Mouse (Mus musculus) T-helper 2 cell (primary cell): Measurements from ENCODE around the gene Add3.

Source experiments
- in situ Hi-C: fragments of 300-600 bp; cut with MboI, MseI; formaldehyde crosslinking; loops from one replicate; pipeline ENCODE4 v1.15.1; 2025; ENCODE audit warnings: high pct_unique_total_duplicates

Add3 gene

GRCm38 (mm10) chr19:53140044-53140803 lies at the start of gene Add3:
Gene Add3 (plus strand): TSS chr19:53140443.
- in situ Hi-C loops = loop anchor here (5.0 kb wide), 2 partner anchors 82 to 172 kb away; partner anchors contain the start of gene Mxi1

- in situ Hi-C loops = no loop called here
Measured at GRCm38 (mm10) chr19:53090677-53091076, 49.6 kb upstream of the Add3 start.

- in situ Hi-C loops = no loop called here
Measured at GRCm38 (mm10) chr19:53092251-53092650, 48.0 kb upstream of the Add3 start.

DNA sequence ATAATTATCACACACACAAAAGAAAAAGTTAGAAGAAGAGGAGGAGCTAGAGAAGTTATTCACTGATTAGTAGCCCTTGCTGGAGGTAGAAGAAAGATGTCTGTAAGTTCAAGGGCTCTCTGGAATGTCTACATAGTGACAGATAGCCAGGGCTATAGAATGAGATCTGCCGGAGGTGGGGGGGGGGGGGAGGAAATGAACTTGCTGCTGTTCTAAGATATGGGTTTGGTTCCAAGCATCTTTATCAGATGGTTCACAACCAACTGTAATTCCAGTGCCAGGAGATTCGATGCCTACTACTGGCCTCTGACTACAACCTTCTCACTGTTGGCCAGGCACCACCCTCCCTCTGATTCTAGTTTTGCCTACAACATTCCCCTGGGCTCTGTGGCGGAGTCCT lies 46.9 kb upstream of the Add3 start:
- in situ Hi-C loops = no loop called here

GRCm38 (mm10) chr19:53094684-53095083 lies 45.6 kb upstream of the Add3 start:
- in situ Hi-C loops = no loop called here

- in situ Hi-C loops = no loop called here
Measured at GRCm38 (mm10) chr19:53101374-53102300, 38.6 kb upstream of the Add3 start.

DNA sequence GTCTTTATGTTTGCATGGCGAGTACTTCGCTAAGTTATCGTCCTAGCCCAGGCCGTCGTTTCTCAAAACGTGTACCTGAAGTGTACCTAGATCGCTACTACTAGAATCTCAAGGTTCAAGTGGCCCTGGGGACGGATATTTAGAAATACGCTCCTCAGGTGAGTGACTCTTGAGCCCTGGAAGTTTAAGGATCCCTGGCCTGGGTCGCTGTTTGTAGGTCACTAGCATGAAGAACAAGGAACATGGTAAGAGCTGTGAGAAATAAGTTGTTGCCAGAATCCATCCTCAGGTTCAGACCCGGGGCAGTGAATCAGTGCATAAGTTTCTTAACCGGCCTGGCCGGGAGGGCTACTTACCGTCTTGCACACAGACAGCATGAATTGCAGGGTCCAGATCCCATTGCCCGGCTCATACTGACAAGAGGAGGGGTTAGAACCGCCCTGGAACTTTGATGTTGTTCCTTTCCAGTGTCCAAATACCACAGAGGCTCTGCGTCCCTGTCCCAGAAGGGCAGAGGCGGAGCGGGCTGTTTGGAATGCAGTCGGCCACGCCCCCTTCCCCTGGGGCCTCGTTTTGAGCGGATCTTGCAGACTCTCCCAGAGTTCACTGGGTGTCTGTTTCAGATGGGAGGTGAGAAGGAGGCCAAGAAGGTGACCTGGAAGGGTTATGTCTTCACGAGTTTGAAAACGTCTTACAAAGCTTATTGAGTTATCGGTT lies 34.7 kb upstream of the Add3 start:
- in situ Hi-C loops = no loop called here

GRCm38 (mm10) chr19:53106952-53107351 lies 33.3 kb upstream of the Add3 start:
- in situ Hi-C loops = no loop called here

GRCm38 (mm10) chr19:53107361-53108247 lies 32.6 kb upstream of the Add3 start:
- in situ Hi-C loops = no loop called here

DNA sequence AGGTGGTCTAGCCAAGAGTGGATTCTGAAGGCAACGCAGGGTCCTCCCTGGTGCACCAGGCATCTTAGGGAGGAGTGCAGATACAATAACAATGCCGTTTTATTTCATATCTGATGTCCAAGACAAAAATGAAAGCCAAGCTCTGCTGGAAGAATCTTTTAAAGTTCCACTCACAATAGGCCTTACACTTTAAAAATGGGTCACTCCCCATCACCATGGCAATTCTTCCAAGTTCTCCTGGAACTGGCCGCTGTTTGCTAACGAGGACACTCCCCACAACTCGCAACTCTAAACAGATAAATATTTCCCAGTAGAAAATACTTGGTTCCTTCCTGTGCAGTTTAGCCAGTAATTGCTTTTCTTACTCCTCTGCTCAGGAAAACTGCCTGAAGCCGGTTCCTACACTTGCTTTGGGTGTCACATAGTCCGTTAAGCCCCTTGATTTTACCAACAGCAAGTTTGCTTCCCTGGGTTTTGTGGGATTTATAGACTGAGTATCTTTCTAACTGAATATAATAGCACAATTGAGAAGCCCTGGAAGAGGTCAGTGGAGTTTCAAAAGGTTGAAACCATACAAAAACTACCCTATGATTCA lies 28.1 kb upstream of the Add3 start:
- in situ Hi-C loops = no loop called here

- in situ Hi-C loops = no loop called here
Measured at GRCm38 (mm10) chr19:53119255-53119795, 20.9 kb upstream of the Add3 start.

DNA sequence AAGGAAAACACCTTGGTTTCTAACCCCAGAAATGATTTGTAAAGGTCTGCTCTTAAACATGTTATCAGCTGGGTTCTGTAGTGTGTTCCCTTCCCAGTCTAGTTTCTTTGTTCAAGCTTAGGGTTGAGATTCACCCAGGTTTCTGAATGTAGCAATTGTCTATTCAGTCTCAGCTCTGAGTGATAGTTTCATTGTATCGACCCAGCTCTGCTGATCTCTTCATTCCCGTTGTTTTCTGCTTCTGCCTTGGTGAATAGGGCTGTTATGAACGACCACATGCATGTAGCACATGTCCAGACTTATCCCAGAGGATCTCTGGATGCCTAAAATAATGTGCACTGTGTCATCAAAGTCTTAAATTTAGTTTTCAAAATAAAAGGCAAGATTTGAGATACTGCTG lies 19.8 kb upstream of the Add3 start:
- in situ Hi-C loops = no loop called here

GRCm38 (mm10) chr19:53122641-53123241 lies 17.5 kb upstream of the Add3 start:
- in situ Hi-C loops = no loop called here

- in situ Hi-C loops = no loop called here
Measured at GRCm38 (mm10) chr19:53123301-53123700, 16.9 kb upstream of the Add3 start.

DNA sequence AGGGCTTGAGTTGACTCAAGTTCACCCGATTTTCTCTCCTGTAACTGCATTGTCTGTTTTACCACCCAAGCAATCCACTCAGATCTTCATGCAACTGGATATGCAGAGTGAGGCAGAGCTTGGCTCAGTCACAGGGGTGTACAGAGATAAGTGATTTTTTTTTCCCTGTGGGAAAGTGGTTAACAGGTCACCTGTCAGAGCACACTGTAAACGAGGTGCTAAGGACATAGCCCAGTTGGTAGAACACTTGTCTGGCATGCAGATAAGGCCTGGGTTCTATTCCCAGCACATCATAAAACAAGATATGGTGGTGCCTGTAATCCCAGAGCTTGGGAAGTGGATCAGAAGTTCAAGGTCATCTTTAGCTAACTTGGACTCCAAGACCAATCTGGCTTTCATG lies 14.6 kb upstream of the Add3 start:
- in situ Hi-C loops = no loop called here

DNA sequence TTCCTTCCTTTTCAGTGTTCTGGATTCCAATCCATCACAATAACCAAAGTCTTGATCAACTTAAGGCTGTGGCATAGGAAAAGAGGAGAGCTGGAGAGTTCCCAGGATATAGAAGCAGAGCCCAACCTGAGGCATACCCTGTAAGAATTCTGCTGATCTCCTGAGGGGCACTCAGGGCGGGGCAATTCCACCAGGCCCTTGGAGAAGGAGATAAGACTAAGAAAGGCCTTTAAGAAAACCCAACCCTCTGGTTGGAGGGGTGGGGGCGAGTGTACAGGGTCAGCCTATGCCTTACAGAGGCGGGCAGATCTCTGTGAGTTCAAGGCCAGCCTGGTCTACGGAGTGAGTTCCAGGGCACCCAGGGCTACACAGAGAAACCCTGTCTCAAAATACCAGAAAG lies 13.7 kb upstream of the Add3 start:
- in situ Hi-C loops = no loop called here

GRCm38 (mm10) chr19:53127320-53128291 lies 12.6 kb upstream of the Add3 start:
- in situ Hi-C loops = no loop called here

- in situ Hi-C loops = no loop called here
Measured at GRCm38 (mm10) chr19:53128494-53129337, 11.5 kb upstream of the Add3 start.
